Mouse (Mus musculus): ENCODE results near the gene Rtl6.

Rtl6 gene

DNA sequence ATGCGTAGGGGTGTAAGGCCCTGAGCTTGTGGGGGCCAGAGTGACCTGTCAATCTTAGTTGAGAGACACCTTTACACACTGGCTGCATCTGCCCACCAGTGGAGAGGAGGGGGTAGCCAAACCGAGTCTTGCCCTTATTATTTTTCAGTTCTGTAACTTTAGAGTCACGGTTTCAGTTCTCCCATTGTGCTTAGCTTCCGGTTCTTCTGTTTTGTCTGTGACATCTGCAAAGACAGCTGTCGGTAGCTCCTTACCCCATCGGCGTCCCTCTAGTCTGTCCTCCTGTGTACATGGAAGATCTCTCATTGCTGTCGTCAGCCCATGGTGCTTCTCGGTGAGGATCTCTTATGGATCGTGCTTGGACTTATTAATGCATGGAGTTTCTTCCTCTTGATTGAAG is 20.5 kb downstream of the Rtl6 start:
- DNase-seq (ENCODE audit: low spot score in 2 of 2) = no peak

DNA sequence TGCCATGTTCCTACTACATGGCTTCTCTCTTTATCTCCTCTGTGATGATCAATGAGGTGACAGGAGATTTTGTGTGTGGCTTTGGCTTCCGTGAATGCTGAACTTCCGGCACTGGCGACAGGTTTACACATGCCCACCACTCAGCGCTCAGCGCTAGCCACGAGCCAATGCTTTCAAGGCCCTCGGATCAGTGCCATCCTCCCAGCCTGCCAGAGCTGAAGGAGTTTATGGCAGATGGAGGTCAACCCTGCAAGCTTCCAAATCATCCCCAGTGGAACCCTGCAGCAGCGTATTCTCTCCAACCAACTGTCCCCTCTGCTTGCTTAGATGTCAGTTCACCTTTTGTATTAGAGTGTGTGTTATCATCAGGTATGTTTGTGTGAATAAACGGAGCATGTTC is 21.0 kb downstream of the Rtl6 start:
- DNase-seq (ENCODE audit: low spot score in 2 of 2) = no peak

DNA sequence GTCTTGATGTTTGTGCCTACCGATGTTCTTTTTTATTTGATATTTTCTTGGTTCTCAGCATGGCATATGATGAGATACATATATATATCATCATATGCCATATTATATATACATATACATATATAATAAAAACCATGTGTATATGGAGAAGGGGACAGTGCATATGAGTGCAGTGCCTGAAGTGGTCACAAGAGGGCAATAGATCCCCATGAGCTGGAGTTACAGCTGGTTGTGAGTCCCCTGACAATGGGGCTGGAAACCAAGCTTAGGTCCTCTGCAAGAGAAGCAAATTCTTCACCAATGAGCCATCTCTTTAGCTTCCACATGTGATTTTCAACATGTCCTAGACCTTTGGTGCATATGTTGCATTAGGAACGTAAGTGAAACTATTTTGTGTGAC is 21.7 kb downstream of the Rtl6 start:
- DNase-seq (ENCODE audit: low spot score in 2 of 2) = no peak

DNA sequence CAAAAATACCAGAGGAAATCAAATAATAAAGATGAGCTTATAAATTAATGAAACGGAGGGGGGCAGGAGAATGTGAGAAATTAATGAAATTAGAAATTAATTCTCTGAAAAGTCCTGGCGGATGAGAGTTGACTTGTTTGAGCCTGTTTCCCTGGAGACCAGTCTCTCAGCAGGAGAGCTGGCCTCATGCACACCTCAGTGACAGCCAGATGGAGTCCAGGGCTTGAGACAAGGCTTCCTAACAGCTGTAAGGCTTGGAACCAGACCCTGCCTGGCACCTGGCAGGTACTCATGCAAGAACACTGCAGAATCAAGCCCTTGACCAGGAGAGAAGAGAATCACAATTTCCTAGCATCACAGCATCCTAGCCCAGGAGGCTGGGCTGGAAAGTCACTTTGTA is 25.4 kb downstream of the Rtl6 start:
- no peak for DNase-seq (ENCODE audit: low spot score in 2 of 2)

DNA sequence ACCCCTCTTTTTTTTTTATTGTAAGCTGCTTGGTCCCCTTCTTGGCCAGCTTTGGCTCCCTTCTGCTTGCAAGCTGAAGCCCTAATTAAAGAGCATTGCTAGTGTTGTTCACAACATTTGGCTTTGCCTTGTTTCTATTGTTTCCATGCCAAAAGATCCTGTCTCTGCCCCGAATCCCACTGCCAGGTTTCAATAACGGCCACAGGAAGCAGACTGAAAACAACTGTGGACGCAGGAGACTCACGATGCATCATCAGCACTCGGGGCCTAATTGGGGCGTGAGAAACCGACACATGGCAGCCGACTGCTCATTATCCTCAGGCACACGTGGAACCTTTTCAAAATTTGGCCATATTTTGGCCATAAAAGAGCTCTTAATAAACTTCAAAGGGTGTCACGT is 26.1 kb downstream of the Rtl6 start:
- peak in 1 of 2 experiments; percentile 55 for DNase-seq (ENCODE audit: low spot score in 2 of 2)

DNA sequence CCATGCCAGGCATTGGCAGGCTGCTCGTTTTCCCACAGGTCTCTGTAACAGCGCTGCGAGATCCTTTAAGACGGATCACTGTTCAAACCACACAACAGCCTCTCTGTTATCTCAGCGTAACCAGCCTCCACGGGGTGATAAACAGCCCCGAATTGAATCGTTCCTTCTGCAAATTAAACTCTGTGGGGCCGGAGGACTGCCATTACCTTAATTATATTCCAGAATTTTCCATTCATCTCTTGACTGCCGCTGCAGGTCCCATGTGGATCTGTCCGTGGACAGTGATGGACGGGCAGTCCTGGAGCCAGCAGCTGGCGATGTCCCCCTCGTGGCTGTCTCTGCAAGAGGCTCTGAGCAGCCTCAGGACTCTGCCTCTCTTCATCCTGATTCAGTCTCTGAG is 30.7 kb downstream of the Rtl6 start:
- DNase-seq (ENCODE audit: low spot score in 2 of 2) = no peak

DNA sequence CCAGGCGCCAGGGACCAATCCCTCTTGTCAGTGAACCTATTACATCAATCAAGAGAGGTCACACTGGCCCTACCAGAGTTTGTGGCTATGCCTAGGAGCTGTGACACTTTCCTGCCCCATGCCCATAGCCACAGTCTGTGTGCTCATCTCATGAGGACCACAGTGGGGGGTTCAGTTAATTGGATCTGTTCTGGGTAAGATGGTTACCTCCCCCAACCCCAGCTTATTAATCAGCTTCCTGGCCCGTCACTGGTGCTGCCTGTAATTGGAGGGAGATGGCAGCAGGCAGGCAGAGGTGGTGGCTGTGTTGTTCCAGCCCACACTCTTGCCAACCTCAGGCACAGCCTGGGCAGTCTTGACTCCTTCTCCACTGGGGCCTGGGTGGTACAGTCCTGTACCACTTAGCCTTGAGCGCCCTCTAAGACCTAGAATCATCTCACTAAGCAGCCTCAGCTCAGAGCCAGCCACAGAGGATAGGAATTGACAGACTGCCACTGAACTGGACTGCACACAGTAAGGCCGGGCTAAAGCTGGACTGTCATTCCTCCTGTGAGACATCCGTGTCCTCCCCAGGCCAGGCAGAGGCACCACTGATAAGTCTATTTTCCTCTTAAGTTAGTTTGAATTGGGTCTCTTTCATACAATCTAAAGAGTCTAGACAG is 32.3 kb downstream of the Rtl6 start:
- no peak for DNase-seq (ENCODE audit: low spot score in 2 of 2)

DNA sequence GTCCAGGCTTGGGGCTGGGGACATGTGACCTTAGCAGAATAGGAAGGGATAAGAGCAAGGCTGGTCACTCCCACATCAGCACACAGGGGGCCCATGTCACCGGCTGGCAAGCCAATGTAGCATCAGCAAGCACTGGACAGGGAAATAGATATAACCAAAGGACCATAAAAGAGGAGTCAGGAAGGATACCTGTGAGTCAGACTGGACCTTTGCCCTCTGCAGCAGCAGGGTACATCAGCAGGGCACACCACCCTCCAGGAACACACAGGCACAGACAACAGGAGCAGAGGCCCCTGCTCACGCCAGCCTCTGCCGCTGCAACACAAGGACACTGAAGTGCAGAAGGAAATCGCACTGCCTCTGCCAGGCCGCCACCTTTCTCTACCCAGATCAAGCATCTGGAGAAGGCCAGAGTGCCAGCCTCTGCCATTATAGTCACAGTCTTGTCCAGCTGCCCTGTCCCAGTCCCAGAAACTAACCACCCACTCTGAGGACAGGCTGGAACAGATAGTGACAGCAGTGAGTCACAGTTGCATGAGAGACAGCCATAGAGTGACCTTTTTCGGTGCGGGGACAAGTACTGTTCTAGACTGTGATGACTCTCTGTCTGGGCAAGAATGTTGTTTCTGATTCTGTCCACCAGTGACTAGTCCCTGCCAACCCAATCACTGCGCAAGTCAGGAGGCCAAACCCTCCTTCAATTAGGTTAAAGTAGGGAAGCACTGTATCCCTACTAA is 34.5 kb downstream of the Rtl6 start:
- DNase-seq (ENCODE audit: low spot score in 2 of 2) = no peak

DNA sequence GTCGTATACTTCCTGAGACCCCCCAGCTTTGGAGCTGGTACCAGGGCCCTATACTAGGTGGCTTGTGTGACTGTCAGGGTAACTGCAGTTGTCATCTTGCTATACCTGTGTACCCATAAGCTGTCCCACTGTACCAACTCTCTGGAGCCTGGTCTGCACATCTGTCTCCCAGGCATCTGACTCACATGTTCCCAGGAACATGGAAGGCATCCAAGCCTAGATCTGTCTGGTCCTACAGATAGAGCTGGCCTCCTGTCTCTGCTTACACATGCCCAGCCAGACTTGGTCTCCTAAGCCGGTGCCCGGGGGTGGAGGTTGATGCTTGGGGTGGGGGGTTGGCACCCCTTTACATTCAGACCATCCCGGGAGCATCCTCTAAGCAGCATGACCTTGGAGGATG is 36.1 kb downstream of the Rtl6 start:
- no peak for DNase-seq (ENCODE audit: low spot score in 2 of 2)

DNA sequence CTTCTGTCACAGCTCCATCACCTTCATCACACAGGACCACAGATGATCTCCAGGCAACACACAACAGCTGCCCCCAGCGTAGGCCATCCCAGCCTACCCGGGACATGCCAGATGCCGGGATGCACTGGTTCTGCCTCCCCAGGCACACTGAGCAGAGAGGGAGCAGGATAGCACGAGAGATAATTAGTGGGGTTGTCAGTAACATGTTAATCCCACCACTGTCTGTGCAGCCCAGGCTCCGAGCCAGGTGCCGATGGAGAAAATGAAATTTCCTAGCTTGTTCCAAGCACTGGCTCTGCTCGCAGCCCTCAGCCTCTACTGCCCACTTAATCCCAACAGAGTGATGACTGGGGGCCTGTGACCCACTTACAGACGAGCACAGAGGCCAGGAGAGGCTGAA is 39.1 kb downstream of the Rtl6 start:
- no peak for DNase-seq (ENCODE audit: low spot score in 2 of 2)

DNA sequence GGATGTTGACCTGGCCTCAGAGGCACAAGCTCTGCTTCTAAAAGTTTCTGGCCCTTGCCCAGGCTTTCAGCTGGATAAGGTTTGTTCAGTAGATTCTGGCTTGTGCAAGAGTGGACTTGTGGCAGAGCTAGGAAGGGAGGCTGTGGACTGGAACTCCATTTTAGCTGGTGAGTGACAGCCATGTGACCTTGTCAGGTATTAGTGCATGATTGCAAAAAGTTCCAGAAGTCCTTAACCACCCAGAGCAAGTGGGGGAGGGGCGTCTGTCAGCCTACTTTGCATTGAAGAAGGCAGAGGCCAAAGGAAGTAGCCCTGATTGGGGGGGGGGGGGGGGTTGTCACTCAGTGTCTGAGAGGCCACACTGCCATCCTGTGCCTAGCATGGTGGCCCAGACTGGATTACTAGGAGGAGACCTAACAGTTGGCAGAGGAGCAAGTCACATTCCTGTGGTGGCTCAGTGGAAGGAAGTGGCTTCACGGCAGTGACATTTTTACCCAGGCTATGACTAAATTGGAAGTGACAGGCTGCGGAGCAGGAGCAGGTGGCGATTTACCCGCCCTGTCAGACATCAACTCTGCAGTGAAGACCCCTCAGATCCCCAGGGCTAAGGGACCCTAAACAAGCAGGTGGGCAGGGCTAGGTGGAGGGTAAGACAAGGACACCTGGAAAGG is 44.9 kb downstream of the Rtl6 start:
- DNase-seq (ENCODE audit: low spot score in 2 of 2) = no peak

DNA sequence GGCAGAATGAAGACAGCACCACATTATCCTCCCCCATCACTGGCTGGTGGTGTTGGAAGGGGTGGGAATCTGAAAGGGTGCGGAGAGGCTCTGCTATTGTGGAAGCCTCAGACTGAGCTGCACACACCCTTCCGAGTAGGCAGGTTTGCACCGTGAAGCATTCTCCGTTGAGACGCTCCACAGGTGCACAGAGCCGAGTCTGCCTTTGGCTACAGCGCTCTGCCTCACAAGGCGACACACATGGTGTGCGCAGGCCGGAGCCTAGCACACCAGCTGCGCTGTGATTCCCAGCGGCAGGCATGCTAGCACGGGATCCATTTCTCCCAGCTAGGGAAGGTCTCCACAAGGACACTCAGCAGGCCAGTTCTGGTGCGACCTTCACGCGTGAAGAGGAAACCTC is 47.6 kb downstream of the Rtl6 start:
- peak; percentile 63 to 73 for DNase-seq (ENCODE audit: low spot score in 2 of 2)

DNA sequence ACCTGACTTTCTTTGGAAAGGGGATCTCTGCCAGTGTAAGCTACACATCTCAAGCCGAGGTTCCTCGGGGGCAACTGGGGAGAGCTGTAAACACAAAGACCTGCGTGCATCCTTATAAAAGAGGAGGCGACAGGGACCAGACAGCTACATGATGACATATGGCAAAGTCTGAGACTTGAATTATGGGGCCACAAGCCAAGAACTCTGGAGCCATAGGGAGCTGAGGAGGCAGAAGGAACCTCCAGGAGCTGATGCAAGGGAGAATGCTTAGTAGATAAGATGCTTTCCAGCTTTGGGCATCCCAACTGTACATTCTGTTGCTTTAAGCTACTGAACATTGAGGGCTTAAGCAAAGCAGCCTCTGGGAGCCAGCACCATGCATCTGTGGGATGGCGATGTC is 48.5 kb downstream of the Rtl6 start:
- peak in 1 of 2 experiments; percentile 33 for DNase-seq (ENCODE audit: low spot score in 2 of 2)

DNA sequence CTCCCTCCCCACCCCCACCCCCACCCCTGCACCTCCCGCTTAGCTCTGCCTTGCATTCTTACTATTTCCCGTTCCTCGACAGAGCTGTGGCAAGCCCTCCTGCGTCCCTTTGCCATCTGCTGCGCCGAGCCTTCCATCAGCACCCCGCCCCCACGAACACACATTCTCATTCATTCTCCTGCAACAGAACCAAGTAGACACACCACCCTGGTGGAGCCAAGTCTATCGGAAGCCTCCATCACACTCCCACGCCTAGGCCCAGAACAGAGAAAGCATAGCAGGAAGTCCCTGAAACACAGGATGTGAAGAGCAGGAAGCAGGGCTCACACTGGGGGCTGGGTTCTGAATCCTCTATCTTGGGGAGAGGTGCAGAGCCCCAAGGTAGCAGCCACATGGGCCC is 51.6 kb downstream of the Rtl6 start:
- DNase-seq (ENCODE audit: low spot score in 2 of 2) = peak; percentile 73 to 79

DNA sequence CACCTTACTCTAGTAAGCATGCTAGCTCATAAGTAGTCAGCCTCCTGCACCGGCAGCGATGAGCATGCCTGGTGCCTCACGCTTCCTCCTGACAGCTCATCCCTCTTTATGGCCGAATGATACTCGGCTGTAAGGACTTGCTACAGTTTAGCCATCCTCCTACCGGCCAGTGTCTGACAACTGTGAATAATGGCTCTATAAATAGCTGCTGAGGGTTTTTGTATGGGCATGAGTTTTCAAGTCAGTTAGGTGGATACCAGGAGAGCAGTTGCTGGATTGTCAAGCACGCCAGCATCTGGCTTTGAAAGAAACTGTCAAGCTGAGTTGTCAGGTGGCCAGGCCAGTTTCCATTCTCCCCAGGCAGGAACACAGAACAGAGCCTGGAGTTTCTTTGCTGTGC is 52.7 kb downstream of the Rtl6 start:
- no peak for DNase-seq (ENCODE audit: low spot score in 2 of 2)
